Mouse (Mus musculus): ENCODE measurements around the gene Itgb3bp.

The Itgb3bp gene

GRCm38 (mm10) chr4:99929613-99930517, at the start of gene Itgb3bp:
Gene Itgb3bp, minus strand, starts transcription at chr4:99929813.
- DNase-seq (ENCODE audit: low spot score in 2 of 2), result peak; percentile 49 to 71

DNA sequence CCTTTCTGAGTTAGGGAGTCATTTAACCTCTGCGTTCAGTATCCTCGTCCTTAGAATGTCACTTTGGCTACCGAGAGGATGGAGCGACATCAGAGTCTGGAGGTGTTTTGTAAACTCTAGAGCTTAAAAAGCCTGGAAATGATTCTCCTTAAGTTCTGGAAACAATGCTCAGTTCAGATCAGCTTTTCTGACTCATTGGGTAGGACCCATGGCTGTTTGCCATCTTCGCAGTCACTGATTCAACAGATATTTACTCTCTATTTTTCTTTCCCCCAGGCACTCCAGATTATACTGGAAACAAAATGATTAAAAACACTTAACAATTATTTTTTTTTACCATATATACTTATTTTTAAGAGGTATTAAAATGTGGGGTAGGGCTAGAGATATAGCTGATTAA, 49.7 kb upstream of the Itgb3bp start:
- DNase-seq (ENCODE audit: low spot score in 2 of 2), result no peak

- DNase-seq (ENCODE audit: low spot score in 2 of 2), result peak in 1 of 2 experiments; percentile 51
Observed at GRCm38 (mm10) chr4:99974375-99974774, 44.8 kb upstream of the Itgb3bp start.

DNA sequence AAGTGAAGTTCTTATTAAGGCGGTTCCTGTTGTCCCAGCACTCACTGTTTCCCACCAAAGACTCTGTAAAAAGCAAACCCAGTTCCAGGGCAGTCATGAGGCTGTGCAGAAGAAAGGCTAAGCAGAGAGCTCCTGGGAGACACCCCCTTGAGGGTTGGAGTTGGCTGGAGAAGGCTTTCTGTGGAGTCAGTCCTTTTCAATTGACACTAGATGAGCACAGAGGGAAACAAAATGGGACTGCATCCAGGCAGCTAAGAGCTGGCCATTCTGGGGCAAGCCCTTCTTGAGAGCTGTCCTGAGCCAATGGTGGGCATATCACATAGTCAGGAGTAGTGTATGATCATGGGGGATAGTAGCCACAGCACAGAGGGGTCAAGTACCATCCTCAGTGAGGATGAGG, 44.3 kb upstream of the Itgb3bp start:
- peak in 1 of 2 experiments; percentile 21 for DNase-seq (ENCODE audit: low spot score in 2 of 2)

- no peak for DNase-seq (ENCODE audit: low spot score in 2 of 2)
Observed at GRCm38 (mm10) chr4:99972886-99973285, 43.3 kb upstream of the Itgb3bp start.

DNA sequence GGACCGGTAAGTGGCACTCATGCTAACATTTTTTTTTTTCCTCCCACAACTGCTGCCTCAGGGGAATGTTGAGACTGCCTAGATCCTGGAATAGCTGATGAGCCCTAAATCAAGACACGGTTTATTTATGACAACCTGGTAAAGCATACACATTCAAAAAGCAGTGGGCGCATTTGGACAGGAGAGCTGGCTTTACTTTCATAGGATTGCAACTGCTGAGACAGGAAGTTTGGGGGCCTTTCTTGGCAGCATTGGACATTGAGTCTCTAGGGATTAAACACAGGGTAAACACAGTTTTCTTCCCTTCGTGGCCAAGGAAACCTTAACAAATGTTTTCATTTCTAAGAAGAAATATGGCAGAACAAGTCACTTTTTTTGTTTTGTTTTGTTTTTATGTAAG, 40.5 kb upstream of the Itgb3bp start:
- no peak for DNase-seq (ENCODE audit: low spot score in 2 of 2)

GRCm38 (mm10) chr4:99969328-99969727, 39.7 kb upstream of the Itgb3bp start:
- no peak for DNase-seq (ENCODE audit: low spot score in 2 of 2)

GRCm38 (mm10) chr4:99966555-99966954, 36.9 kb upstream of the Itgb3bp start:
- DNase-seq (ENCODE audit: low spot score in 2 of 2), result no peak

DNA sequence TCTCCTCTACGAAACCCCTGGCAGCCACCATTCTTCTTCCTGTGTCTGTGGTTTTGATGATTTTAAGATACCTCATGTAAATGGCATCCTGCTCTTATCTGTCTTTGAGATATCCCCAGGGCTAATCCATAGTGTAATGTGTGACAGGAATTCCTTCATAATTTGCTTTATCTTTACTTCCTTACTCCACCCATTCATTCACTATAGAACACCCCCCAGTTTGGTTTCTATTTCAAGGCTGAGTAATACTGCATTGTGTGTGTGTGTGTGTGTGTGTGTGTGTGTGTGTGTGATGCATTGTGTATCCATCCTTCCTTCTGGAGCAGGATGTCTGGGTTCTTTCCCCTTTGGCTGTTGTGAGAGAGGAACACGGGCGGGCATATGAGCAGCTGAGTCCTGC, 29.7 kb upstream of the Itgb3bp start:
- no peak for DNase-seq (ENCODE audit: low spot score in 2 of 2)

DNA sequence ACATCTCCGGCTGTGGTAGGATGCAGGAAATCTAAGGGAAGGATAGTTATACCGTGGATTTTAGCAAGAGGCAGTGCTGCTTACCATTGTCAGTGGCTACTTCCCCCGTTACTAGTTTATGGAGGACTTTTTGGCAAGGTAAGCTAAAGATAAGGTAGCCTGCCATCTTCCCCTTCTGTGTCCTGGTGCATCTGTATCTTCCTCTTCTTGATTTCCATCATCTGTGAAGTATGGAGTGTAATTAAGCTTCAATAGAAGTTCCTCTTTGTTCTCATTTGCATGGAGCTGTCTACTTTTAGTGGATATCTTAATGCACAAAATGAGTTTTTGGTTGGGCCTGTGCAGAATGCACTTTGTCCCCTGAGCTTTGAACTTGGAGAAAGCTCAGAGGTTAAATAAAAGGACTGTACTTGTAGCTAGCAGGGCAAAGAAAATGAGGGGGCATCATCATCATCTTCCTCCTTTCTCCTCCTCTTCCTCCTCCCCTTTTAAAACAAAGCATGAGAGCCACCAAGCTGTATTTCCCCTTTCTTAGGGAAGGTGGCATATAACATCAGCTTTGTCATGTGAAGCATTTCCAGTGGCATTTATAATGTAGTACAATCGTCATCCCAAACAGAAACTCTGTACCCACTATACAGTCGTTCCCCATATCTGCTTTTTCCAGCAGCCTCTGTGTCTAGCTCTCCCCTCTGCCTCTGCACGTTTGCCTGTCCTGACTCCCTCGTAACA, 28.6 kb upstream of the Itgb3bp start:
- DNase-seq (ENCODE audit: low spot score in 2 of 2), result no peak

- no peak for DNase-seq (ENCODE audit: low spot score in 2 of 2)
Observed at GRCm38 (mm10) chr4:99957186-99957585, 27.6 kb upstream of the Itgb3bp start.

GRCm38 (mm10) chr4:99955396-99955795, 25.8 kb upstream of the Itgb3bp start:
- DNase-seq (ENCODE audit: low spot score in 2 of 2), result no peak

- no peak for DNase-seq (ENCODE audit: low spot score in 2 of 2)
Observed at GRCm38 (mm10) chr4:99953904-99954303, 24.3 kb upstream of the Itgb3bp start.

DNA sequence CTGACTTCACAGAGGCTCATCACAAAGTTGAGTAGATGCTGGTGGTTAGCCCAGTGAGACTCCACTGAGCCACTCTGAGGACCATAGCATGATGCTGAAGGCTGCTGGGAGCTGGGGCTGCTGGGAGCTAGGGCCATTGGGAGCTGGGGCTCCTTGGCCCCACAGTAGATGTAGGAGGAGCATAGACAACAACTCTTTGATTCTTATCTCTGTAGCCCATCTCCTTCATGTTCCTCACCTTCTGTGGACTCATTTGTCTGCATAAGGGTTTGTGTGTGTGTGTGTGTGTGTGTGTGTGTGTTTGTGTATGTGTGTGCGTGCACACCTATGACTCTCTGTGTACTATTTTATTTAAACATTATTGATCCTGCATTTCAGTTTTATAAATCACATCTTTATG, 18.3 kb upstream of the Itgb3bp start:
- no peak for DNase-seq (ENCODE audit: low spot score in 2 of 2)

- DNase-seq (ENCODE audit: low spot score in 2 of 2), result no peak
Observed at GRCm38 (mm10) chr4:99947192-99947591, 17.6 kb upstream of the Itgb3bp start.

GRCm38 (mm10) chr4:99946516-99946915, 16.9 kb upstream of the Itgb3bp start:
- DNase-seq (ENCODE audit: low spot score in 2 of 2), result no peak

GRCm38 (mm10) chr4:99945011-99945410, 15.4 kb upstream of the Itgb3bp start:
- DNase-seq (ENCODE audit: low spot score in 2 of 2), result no peak

DNA sequence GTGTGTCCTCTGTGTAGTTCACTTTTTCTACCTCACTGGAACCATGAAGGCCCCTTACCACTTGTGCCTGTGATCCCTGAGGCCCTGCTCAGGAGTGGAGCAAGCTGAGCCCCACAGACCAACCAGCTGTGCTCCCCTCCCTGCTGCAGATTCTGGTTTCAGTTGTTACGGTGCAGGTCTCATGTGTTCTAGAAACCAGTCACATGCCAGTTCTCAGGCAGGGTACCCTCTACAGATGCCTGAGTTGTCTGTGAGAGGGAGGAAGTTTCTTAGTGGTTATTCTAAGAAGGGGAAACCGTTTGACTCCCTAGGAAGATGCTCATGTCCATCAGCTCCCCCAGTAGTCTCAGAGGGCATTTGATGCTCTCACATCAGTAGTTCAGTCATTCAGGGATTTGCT, 15.0 kb upstream of the Itgb3bp start:
- no peak for DNase-seq (ENCODE audit: low spot score in 2 of 2)

- DNase-seq (ENCODE audit: low spot score in 2 of 2), result no peak
Observed at GRCm38 (mm10) chr4:99941655-99942414, 12.2 kb upstream of the Itgb3bp start.

DNA sequence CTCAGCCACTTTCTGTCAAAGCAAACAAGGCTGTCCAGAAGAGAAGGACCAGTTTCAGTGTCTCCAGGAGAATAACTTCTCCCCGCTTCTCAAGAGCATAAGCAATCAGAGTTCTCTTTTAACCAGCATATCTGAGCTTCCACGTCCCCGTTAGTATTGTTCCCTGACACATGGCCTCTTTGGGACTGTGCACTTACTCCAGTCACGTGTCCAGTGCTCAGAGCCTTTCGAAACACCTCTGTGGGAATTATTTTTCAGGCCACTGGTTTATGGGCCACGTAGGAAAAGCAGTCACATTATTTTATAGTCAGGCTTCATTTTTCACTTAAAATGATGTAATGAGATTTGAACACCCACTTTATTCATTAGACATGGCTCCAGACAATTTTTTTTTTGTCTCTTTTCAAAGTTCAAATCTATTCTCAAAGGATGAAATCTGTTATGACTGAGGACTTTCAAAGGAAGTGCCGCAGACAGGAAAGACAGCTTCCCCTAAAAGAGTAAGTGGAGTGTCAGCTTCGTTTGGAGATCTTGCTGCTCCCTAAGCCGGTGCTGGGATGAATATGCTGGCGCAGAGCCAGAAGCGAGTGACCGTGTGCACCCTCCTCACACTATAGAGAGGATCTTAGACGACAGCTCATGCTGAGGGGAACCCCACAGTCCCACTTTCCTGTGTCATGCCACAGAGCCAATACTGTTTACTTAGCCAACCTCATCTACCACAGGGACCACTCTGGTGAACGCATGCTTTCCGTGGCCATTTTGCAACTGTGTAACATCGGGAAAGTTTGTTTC, 10.3 kb upstream of the Itgb3bp start:
- peak in 1 of 2 experiments; percentile 49 for DNase-seq (ENCODE audit: low spot score in 2 of 2)

DNA sequence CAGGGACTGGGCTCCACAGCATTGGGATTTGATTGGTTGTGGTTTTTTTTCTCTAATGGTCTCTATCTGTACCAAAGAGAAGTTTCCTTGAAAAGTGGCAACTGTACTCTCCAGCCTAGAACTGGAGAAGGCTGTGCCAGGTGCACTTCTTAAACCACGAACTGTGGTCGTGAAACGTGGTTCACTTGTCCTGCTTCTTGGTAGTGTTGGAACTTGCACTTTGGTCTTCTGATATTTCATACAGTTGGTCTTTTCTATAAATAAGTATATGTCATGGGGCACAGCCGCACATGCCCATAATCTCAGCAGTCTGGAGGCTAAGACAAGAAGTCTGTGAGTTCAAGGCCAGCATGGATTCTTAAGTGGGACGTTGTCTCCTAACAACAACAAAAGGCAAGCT, 6.7 kb upstream of the Itgb3bp start:
- no peak for DNase-seq (ENCODE audit: low spot score in 2 of 2)
